Mouse (Mus musculus) neural tube, embryonic 13.5 days (tissue): ENCODE measurements at regions not wholly inside any gene's neighbourhood (a gene's known extent, or its start where the extent isn't known, plus 50 kb on each side); places are given as distances from the start of the nearest gene placed in this dataset.

Experiments
- ATAC-seq: fragments of 200-750 bp; cut with Nextera tagmentation; 2 replicates; pipeline ENCODE4 v1.8.0; 2017; ENCODE audit warnings: low read depth, mild to moderate bottlenecking, moderate TSS enrichment, moderate library complexity
- H3K27ac ChIP-seq: fragments of 300-500 bp; sonication (generic); replicated peaks from 2 replicates; pipeline ENCODE4 v1.5.1; 2015; ENCODE audit warnings: moderate library complexity, mild to moderate bottlenecking, inconsistent platforms
- H3K27me3 ChIP-seq: fragments of 300-500 bp; sonication (generic); 2 replicates; pipeline ENCODE4 v1.6.1; 2015; ENCODE audit warnings: mild to moderate bottlenecking, inconsistent platforms
- H3K36me3 ChIP-seq: fragments of 300-500 bp; sonication (generic); 2 replicates; pipeline ENCODE4 v1.6.1; 2015; ENCODE audit warnings: mild to moderate bottlenecking, inconsistent platforms
- H3K4me1 ChIP-seq: fragments of 300-500 bp; sonication (generic); replicated peaks from 2 replicates; pipeline ENCODE4 v1.6.1; 2015; ENCODE audit warnings: inconsistent platforms
- H3K4me2 ChIP-seq: fragments of 300-500 bp; sonication (generic); 2 replicates; pipeline ENCODE4 v1.6.1; 2015; ENCODE audit warnings: inconsistent platforms, mild to moderate bottlenecking, moderate library complexity
- H3K4me3 ChIP-seq: fragments of 300-500 bp; sonication (generic); 2 replicates; pipeline ENCODE4 v1.5.1; 2015; ENCODE audit warnings: mild to moderate bottlenecking, inconsistent platforms
- H3K9ac ChIP-seq: fragments of 300-500 bp; sonication (generic); 2 replicates; pipeline ENCODE4 v1.6.1; 2015; ENCODE audit warnings: moderate library complexity, mild to moderate bottlenecking, inconsistent platforms
- H3K9me3 ChIP-seq: fragments of 300-500 bp; sonication (generic); 2 replicates; pipeline ENCODE4 v1.6.1; 2016; ENCODE audit warnings: inconsistent platforms
- WGBS: fragments of 180-500 bp; shearing (Covaris S2); methylation state at CpG from one replicate; pipeline ENCODE4 v1.1.7; 2015; 5-methylcytosine and 5-hydroxymethylcytosine counted together

DNA sequence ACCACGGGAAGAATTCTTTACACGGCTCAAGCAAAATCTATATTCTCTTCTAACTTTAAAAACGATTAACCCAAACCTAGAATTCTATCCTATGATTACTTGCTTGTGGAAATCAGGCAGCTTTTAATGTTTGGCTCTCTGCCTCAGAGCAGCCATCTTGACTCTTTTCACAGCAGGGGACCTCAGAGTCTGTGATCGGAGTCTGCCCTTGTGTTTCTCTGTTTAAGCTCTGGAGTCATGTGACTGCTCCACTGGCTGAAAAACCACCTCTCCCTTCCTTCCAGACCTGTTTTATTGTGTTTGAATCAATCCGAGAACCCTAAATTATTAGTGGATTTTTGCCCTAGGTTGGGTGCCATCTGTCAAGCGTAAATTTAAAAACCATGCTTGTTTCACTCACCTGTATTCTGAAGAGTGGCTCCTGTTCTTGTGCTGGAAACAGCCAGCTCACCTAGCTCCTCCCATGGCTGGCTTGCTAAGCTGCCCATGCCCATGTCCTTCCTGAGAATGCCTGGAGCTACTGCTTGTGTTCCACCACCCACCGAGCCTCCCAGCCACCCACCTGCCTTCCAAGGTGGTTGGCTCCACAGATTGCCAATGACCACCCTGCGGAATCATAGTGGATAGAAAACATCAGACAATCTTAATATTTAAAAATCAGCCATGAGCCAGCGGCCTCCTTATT, 62.6 kb downstream of the Perp start:
- 86% methylated on average over 9 of the region's 9 CpGs for WGBS
- no peak overlapping the region for H3K4me2 ChIP-seq
- no peak overlapping the region for H3K9ac ChIP-seq
- H3K4me3 ChIP-seq = no peak overlapping the region
- no peaks in the 10 kb centered on the region for H3K36me3 ChIP-seq
- no peak overlapping the region for H3K27ac ChIP-seq
- H3K27me3 ChIP-seq = no peaks in the 10 kb centered on the region
- no peaks in the 10 kb centered on the region for H3K9me3 ChIP-seq
- ATAC-seq = no peak
- H3K4me1 ChIP-seq = no peaks in the 10 kb centered on the region

DNA sequence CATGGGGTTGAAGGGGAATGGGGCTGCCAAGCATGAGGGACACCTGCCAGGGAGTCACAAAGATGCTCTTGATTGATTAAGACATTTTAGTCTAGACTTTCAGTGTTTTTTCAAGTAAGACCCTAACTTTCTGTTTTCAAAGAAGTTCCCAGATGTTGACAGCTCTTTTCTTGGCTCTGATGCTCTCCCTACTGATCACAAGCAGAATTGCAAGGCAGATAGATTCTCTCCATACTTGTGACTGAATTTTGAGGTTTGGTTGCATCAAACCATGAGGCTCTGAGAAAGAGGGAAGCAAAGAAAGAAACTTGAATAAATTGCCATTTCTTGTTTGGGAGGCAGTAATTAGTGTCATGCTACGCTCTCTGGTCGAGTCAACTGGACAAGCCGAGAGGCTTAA, 64.5 kb downstream of the Perp start:
- H3K4me2 ChIP-seq = no peak overlapping the region
- no peak for ATAC-seq
- no peak overlapping the region for H3K4me3 ChIP-seq
- WGBS = 89% methylated on average over 3 of the region's 3 CpGs
- no peaks in the 10 kb centered on the region for H3K9me3 ChIP-seq
- no peaks in the 10 kb centered on the region for H3K4me1 ChIP-seq
- H3K27me3 ChIP-seq = no peaks in the 10 kb centered on the region
- no peak overlapping the region for H3K27ac ChIP-seq
- H3K9ac ChIP-seq = no peak overlapping the region
- H3K36me3 ChIP-seq = no peaks in the 10 kb centered on the region

DNA sequence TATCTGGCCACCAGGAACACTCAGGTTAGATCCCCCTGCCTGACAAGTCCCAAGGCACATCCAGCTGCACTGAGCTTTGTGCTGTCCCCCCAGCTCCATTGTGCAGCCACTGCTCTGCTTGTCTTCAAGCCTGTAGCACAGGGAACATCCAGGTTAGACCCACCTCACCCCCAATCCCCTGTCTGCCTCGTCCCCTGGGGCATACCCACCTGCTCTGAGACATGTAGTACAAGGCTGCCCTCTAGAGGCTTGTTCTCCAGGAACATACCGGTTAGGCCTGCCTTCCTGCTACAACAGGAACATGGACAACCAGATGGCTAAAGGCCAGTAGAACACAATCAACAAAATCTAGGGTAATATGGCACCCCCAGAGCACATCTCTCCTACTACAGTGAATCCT, 66.1 kb downstream of the Perp start:
- no peaks in the 10 kb centered on the region for H3K36me3 ChIP-seq
- H3K27me3 ChIP-seq = no peaks in the 10 kb centered on the region
- 2% methylated on average over 2 of the region's 2 CpGs for WGBS
- no peak overlapping the region for H3K27ac ChIP-seq
- no peaks in the 10 kb centered on the region for H3K4me1 ChIP-seq
- no peak for ATAC-seq
- no peak overlapping the region for H3K9ac ChIP-seq
- H3K4me3 ChIP-seq = no peak overlapping the region
- no peaks in the 10 kb centered on the region for H3K9me3 ChIP-seq
- H3K4me2 ChIP-seq = no peak overlapping the region

DNA sequence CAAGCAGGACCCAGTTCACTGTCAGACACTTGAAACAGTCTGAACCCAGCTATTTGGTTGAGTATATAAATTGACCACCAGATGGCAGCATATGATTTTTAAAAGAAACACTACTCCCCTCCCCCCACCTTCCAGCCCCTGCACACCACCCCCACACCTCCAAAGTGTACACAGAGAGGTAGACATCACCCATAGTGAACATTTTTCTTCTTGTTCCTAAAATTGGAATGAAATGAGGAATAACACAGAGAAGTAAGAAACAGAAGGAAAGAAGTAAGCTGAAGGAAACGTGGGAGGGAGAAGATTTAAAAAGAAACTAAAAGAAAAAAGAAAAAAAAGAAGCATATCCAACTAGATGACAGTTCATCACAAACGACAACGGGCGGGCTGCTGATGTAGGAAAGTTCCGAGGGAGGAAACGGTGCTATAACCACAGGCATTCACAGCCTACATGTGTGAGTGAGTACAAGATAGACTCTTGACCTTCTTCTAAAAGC, 72.3 kb downstream of the Perp start:
- Histone ChIP-seq H3K4me3 (no peak overlapping the region), H3K9me3 (no peaks in the 10 kb centered on the region), H3K36me3 (no peaks in the 10 kb centered on the region), H3K4me1 (no peaks in the 10 kb centered on the region), H3K9ac (no peak overlapping the region), H3K27me3 (no peaks in the 10 kb centered on the region), H3K27ac (no peak overlapping the region), H3K4me2 (no peak overlapping the region)
- WGBS = 78% methylated on average over 6 of the region's 6 CpGs
- peak; percentile 63; the same call in 1 of the 2 replicates for ATAC-seq

DNA sequence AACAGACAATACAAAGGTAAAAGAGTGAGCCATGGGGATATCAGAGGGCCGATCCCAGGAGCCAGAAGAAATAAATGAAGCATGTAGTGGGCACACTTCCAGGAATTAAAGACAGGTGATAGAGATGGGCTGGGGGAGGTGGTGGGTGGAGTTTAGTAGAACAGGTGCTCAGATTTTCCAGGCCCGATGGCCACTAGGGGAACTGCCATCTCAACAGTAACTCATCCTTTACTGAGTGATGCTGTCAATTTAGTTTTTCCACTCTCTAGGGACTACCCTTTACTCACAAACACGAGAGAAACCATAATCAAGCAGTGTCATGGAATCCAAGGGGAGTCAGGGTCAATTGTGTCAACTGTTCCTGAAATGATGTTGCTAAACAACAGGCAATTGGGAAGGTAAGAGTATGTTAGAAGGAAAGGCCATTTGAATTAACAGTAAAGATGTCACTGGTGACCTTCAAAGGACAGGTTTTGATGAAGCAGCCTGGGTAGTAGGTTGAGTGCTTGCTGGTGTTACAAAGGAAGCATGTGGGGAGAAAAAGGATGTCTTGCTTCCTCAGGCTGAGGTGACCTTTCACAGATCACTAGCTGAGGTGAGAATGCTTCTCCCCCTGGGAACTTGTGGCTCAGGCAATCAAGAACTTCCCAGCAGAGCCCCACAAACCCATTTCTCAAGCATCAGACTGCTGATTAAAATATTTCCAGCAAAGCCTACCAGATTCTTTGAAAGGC, 78.4 kb downstream of the Perp start:
- Histone ChIP-seq H3K27me3 (no peaks in the 10 kb centered on the region), H3K4me2 (no peak overlapping the region), H3K36me3 (no peaks in the 10 kb centered on the region), H3K9me3 (no peaks in the 10 kb centered on the region), H3K9ac (no peak overlapping the region), H3K27ac (no peak overlapping the region), H3K4me1 (no peaks in the 10 kb centered on the region), H3K4me3 (no peak overlapping the region)
- WGBS = 68% methylated on average over 3 of the region's 3 CpGs
- ATAC-seq = no peak

DNA sequence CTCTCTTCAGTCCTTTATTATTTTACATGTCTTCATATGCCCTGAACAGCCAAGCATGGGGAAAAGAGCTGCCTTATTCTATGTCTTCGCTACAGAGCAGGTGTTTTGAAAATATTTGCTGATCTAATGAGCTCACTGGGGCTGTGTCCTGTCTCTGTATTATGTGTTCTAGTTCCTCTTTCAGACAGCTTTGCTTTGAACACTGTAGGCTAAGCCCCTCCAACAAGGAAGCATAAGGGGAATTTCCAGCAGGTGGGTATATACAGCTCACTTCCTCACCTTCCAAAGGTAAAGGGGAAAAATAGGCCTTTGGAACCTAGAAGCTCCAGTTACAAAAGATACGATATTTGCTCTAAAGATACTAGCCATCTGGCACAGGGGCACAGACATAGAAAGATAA, 83.0 kb downstream of the Perp start:
- no peaks in the 10 kb centered on the region for H3K27me3 ChIP-seq
- H3K9ac ChIP-seq = no peak overlapping the region
- no peaks in the 10 kb centered on the region for H3K4me1 ChIP-seq
- ATAC-seq = no peak
- 82% methylated on average over 2 of the region's 2 CpGs for WGBS
- no peak overlapping the region for H3K27ac ChIP-seq
- H3K4me2 ChIP-seq = no peak overlapping the region
- H3K9me3 ChIP-seq = no peaks in the 10 kb centered on the region
- no peaks in the 10 kb centered on the region for H3K36me3 ChIP-seq
- no peak overlapping the region for H3K4me3 ChIP-seq

DNA sequence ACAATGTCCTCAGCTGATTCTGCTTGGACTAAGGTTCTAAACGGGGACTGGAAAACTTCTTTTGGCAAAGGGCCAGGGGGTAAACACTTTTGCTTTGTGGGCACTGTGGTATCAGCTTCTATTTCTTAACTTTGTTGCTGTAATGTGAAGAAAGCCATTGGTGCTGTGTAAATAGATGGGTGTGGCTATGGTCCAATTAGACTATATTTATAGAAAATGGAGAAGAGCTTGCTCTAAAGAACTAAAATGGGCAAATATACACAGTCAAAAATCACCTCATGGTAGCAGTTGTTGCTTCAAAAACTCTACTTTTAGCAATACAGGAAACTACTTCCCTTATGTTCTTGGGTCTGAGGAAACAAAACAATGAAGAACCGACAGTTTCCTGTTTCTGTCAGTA, 84.1 kb downstream of the Tnfaip3 start:
- WGBS = 67% methylated on average over 2 of the region's 2 CpGs
- ATAC-seq = no peak
- H3K4me3 ChIP-seq = no peak overlapping the region
- H3K9me3 ChIP-seq = no peaks in the 10 kb centered on the region
- no peaks in the 10 kb centered on the region for H3K36me3 ChIP-seq
- H3K9ac ChIP-seq = no peak overlapping the region
- no peak overlapping the region for H3K27ac ChIP-seq
- no peaks in the 10 kb centered on the region for H3K27me3 ChIP-seq
- H3K4me2 ChIP-seq = no peak overlapping the region
- H3K4me1 ChIP-seq = no peaks in the 10 kb centered on the region

DNA sequence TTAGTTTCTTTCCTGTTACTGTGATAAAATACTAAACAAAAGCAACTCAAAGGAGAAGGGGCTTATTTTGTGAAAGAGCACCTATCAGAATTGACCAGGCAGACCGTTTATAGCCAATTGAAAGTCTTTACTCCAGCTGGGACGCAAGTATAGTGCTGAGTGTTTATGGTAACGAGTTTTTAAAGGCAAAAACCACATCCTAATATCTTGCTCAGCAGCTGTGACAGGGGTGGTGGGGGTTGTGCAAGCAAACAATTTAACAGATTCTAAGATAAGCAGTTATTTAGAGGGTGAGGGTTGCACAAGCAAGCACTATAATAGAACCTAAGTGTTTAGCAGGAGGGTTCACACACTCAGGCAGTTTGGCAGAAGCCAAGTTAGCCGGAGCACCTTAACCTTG, 74.0 kb downstream of the Tnfaip3 start:
- 68% methylated on average over 4 of the region's 4 CpGs for WGBS
- Histone ChIP-seq H3K9me3 (no peaks in the 10 kb centered on the region), H3K4me2 (no peak overlapping the region), H3K9ac (no peak overlapping the region), H3K4me1 (no peaks in the 10 kb centered on the region), H3K27me3 (no peaks in the 10 kb centered on the region), H3K27ac (no peak overlapping the region), H3K4me3 (no peak overlapping the region), H3K36me3 (no peaks in the 10 kb centered on the region)
- no peak for ATAC-seq

DNA sequence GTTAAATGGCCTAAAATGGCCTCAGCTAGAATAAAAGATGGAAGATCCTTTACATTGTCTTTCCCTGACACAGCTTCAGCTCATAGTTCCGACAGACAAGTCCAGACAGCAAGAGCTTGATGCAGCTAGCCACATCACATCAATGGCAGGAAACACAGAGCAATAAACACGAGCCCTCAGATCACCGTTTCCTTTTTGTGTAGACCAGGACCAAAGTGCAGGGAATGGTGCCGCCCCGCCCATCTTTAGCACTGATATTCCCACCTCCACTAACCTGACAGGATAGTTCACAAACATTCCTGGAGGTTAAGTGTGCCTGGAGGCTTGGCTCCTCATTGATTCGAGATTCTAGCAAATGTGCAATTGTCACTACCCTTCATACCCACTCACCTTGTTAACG, 73.5 kb downstream of the Tnfaip3 start:
- no peak overlapping the region for H3K4me3 ChIP-seq
- no peak overlapping the region for H3K4me2 ChIP-seq
- no peaks in the 10 kb centered on the region for H3K9me3 ChIP-seq
- no peak overlapping the region for H3K9ac ChIP-seq
- H3K36me3 ChIP-seq = no peaks in the 10 kb centered on the region
- H3K4me1 ChIP-seq = no peaks in the 10 kb centered on the region
- no peak overlapping the region for H3K27ac ChIP-seq
- 63% methylated on average over 7 of the region's 7 CpGs for WGBS
- H3K27me3 ChIP-seq = no peaks in the 10 kb centered on the region
- no peak for ATAC-seq

DNA sequence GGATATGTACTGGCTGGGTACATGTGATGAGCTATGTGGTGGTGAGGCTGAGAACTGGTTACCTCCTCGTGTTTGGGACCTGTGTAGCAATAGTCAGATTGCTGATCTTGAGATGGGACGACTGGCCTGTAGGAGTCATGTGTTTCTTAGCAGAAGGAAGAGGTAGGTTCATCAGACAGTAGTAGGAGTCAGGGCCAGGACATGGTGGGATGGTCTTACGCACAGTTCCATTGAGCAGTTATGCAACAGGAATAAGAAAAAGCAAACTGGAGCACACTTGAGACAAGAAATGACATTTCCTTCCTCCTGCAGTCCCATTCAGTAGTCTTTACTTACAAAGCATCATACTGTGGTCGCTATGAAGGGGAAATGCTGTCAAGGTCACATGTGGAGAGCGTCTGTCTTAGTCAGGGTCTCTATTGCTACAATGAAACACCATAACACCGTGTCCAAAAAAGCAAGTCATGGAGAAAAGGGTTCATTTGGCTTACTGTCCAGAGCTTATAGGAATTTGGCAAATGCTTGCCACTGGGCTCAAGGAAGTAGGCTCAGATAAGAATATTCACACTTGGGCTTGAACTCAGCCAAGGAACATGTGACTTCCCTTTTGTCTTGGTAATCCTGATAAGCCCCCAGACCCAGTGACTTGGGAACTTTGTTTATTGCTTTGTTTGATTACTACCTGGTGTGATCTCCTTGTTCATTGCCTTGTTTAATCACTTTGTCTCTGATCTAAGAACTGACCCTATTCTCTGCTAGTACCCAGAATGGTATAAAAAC, 72.0 kb downstream of the Tnfaip3 start:
- H3K4me1 ChIP-seq = no peaks in the 10 kb centered on the region
- H3K9ac ChIP-seq = no peak overlapping the region
- no peak overlapping the region for H3K4me3 ChIP-seq
- H3K9me3 ChIP-seq = no peaks in the 10 kb centered on the region
- H3K4me2 ChIP-seq = no peak overlapping the region
- 82% methylated on average over 6 of the region's 6 CpGs for WGBS
- ATAC-seq = no peak
- no peaks in the 10 kb centered on the region for H3K36me3 ChIP-seq
- H3K27me3 ChIP-seq = no peaks in the 10 kb centered on the region
- no peak overlapping the region for H3K27ac ChIP-seq

DNA sequence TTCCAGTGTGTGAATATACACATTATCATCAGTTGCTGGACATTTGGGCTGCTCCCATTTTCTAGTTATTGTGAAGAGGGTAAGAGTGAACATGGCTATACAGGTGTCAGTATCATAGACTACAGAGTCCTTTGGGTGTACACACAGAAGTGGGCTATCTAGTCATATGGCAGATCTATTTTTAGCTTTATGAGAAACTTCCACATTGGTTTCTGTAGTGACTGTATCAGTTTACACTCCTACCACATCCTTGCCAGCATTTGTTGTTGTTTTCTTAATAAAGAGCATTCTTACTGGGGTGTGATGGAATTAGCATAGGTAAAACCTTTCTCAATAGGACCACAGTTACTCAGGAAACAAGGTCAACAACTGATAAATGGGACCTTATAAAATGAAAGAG, 68.7 kb downstream of the Tnfaip3 start:
- Histone ChIP-seq H3K4me2 (no peak overlapping the region), H3K4me1 (no peaks in the 10 kb centered on the region), H3K27me3 (no peaks in the 10 kb centered on the region), H3K27ac (no peak overlapping the region), H3K4me3 (no peak overlapping the region), H3K9me3 (no peaks in the 10 kb centered on the region), H3K36me3 (no peaks in the 10 kb centered on the region), H3K9ac (no peak overlapping the region)
- ATAC-seq = no peak
